Mouse (Mus musculus) C2C12 (cell line): ENCODE results near the gene Nol11.

Source experiments
- CEBPB ChIP-seq: IDR thresholded peaks from one replicate; pipeline ENCODE4 v1.6.1; 2011; ENCODE audit warnings: low read depth, mild to moderate bottlenecking, control low read depth, moderate library complexity
- CTCF ChIP-seq: IDR thresholded peaks from one replicate; pipeline ENCODE4 v1.5.1; 2011; ENCODE audit not compliant: control insufficient read depth, insufficient read depth, insufficient read length
- FOSL1 ChIP-seq: IDR thresholded peaks from one replicate; pipeline ENCODE4 v1.8.0; 2011; ENCODE audit warnings: mild to moderate bottlenecking, low read length; ENCODE audit not compliant: poor library complexity, insufficient read depth, severe bottlenecking
- MAX ChIP-seq: IDR thresholded peaks from one replicate; pipeline ENCODE4 v1.6.1; 2011; ENCODE audit warnings: mild to moderate bottlenecking, control low read depth
- MYOG ChIP-seq: IDR thresholded peaks from one replicate; pipeline ENCODE4 v1.6.1; 2011; ENCODE audit not compliant: control insufficient read depth, insufficient read length; ENCODE audit errors: extremely low read depth
- USF1 ChIP-seq: IDR thresholded peaks from one replicate; pipeline ENCODE4 v1.6.1; 2011; ENCODE audit warnings: low read depth, mild to moderate bottlenecking, control low read depth, moderate library complexity

DNA sequence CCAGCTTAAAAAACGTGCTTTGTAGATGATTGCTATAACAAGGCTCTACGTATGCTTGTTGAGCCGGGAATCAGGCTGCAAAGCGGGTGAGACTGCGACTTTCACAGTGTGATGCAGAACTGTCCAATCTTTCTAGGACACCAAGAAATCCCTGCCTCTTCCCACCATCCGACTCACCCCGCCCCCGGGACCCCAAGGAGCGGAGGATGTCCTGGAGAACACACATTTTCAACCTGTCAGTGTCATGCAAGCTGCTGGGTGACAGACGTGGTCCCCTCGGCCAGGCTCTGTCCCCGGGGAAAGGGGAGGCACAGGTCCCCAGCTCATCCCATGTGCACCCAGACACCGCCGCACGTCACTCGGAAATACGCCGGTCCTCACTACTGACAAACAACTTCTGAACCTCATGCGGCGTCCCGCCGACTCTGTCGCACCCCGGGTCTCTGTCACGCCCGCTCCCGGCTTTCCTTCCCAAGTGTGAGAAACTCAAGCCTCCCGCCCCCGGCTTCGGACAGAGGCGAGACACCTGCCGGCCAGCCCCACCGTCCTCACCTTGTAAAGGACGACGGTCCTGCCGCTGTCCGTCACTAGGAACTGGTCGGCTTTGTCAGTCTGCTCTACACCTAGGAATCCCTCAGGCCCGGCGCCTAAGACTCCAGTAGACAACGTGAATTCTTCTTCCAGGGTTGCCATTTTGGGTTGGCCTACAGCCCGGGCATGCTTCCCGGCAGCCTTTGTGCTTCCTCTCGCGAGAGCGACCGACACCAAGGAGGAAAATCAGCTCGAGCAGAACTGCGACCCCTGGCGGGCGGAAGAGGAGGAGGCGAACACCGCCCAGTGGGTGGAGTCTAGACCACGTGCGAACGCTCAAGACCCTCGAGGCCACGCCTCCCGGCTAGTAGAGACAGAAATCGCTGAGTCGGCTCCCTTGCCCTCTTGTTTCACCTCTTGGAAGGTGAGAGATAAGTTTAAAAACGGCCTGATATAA is at the start of gene Nol11:
- peak; percentile 86 for TF ChIP-seq CTCF
- peak; percentile 97 for TF ChIP-seq MAX
- TF ChIP-seq FOSL1 = no peak
- TF ChIP-seq MYOG = no peak
- peak; percentile 86 for TF ChIP-seq USF1
- TF ChIP-seq CEBPB = no peak
